Mouse (Mus musculus) lung, embryonic 16.5 days (tissue): ENCODE measurements around the gene 4930562C15Rik. TPM values are rescaled to one million over a fixed set of nuclear protein-coding genes. Genes with fewer than 3 reads are reported as not detected.
A peak's percentile ranks its signal among the peaks of the same experiment; 100 is the strongest.

ENCODE experiments used
- ATAC-seq: fragments of 200-750 bp; cut with Nextera tagmentation; 2 replicates; pipeline ENCODE4 v1.8.0; 2017; ENCODE audit warnings: low read depth, mild to moderate bottlenecking, moderate library complexity
- H3K27ac ChIP-seq: fragments of 300-500 bp; sonication (generic); 2 replicates; pipeline ENCODE4 v1.5.1; 2014; ENCODE audit warnings: mild to moderate bottlenecking, control low read depth, low read length
- H3K27me3 ChIP-seq: fragments of 300-500 bp; sonication (generic); 2 replicates; pipeline ENCODE4 v1.6.1; 2014; ENCODE audit warnings: low read depth, low read length, mixed read lengths; ENCODE audit not compliant: control insufficient read depth, insufficient read depth
- H3K36me3 ChIP-seq: fragments of 300-500 bp; sonication (generic); 2 replicates; pipeline ENCODE4 v1.6.1; 2014; ENCODE audit warnings: low read length; ENCODE audit not compliant: control insufficient read depth, insufficient read depth
- H3K4me1 ChIP-seq: fragments of 300-500 bp; sonication (generic); replicated peaks from 2 replicates; pipeline ENCODE4 v1.6.1; 2014; ENCODE audit warnings: low read length, mixed read lengths; ENCODE audit not compliant: control insufficient read depth, insufficient read depth
- H3K4me2 ChIP-seq: fragments of 300-500 bp; sonication (generic); 2 replicates; pipeline ENCODE4 v1.6.1; 2014; ENCODE audit warnings: low read depth, low read length, control low read depth
- H3K4me3 ChIP-seq: fragments of 300-500 bp; sonication (generic); 2 replicates; pipeline ENCODE4 v1.5.1; 2014; ENCODE audit warnings: mild to moderate bottlenecking, low read length, control low read depth
- H3K9ac ChIP-seq: fragments of 300-500 bp; sonication (generic); 2 replicates; pipeline ENCODE4 v1.6.1; 2014; ENCODE audit warnings: low read length, control low read depth
- H3K9me3 ChIP-seq: fragments of 300-500 bp; sonication (generic); 2 replicates; pipeline ENCODE4 v1.6.1; 2016; ENCODE audit warnings: low read length; ENCODE audit not compliant: control insufficient read depth
- WGBS: fragments of 180-500 bp; shearing (Covaris S2); extraction: QIAGEN DNeasy Blood & Tissue Kit; methylation state at CpG from one replicate; pipeline ENCODE4 v1.1.7; 2014; 5-methylcytosine and 5-hydroxymethylcytosine counted together
- polyA plus RNA-seq: library from polyadenylated mRNA; unstranded; fragments of >200 nt; fragmentation: Nextera tagmentation; extraction: Ambion mirVana; gene quantifications from 2 replicates; pipeline ENCODE4 v1.2.1, GENCODE M21; 2015

Gene 4930562C15Rik
- polyA plus RNA-seq, 1 experiment from 2014 or later = 0.62 TPM

- Histone ChIP-seq H3K9me3 (no peaks in the 10 kb centered on the region), H3K4me1 (peaks cover 9% of the 10 kb centered on the region), H3K27ac (peak overlapping the region; percentile 70), H3K4me2 (no peak overlapping the region), H3K36me3 (no peaks in the 10 kb centered on the region), H3K27me3 (no peaks in the 10 kb centered on the region), H3K9ac (no peak overlapping the region), H3K4me3 (no peak overlapping the region)
- 0 out of 2 replicates have a peak, but pooled peaks have one; percentile 16 for ATAC-seq
- WGBS = 58% methylated on average over 7 of the region's 7 CpGs
Measured at GRCm38 (mm10) chr16:4850361-4850760, 15.1 kb downstream of the 4930562C15Rik start.

GRCm38 (mm10) chr16:4850938-4851628 is 15.9 kb downstream of the 4930562C15Rik start:
- no peak overlapping the region for H3K4me3 ChIP-seq
- H3K4me1 ChIP-seq = peaks cover 9% of the 10 kb centered on the region
- H3K9ac ChIP-seq = no peak overlapping the region
- no peaks in the 10 kb centered on the region for H3K27me3 ChIP-seq
- 29% methylated on average over 5 of the region's 5 CpGs for WGBS
- H3K27ac ChIP-seq = peak overlapping the region; percentile 70
- no peak overlapping the region for H3K4me2 ChIP-seq
- no peaks in the 10 kb centered on the region for H3K9me3 ChIP-seq
- peak; percentile 85 for ATAC-seq
- H3K36me3 ChIP-seq = no peaks in the 10 kb centered on the region

- ATAC-seq = no peak
- Histone ChIP-seq H3K36me3 (no peaks in the 10 kb centered on the region), H3K4me3 (no peak overlapping the region), H3K27ac (no peak overlapping the region), H3K9me3 (no peaks in the 10 kb centered on the region), H3K9ac (no peak overlapping the region), H3K4me2 (no peak overlapping the region), H3K4me1 (peaks cover 9% of the 10 kb centered on the region), H3K27me3 (no peaks in the 10 kb centered on the region)
- WGBS = 25% methylated on average over 5 of the region's 5 CpGs
Measured at GRCm38 (mm10) chr16:4855046-4855650, 19.9 kb downstream of the 4930562C15Rik start.

- Histone ChIP-seq H3K36me3 (no peaks in the 10 kb centered on the region), H3K4me3 (no peak overlapping the region), H3K9ac (no peak overlapping the region), H3K4me1 (0 out of 2 replicates have a peak, but pooled peaks cover 3% of the 10 kb centered on the region), H3K27me3 (no peaks in the 10 kb centered on the region), H3K9me3 (no peaks in the 10 kb centered on the region), H3K27ac (no peak overlapping the region), H3K4me2 (no peak overlapping the region)
- 35% methylated on average over 10 of the region's 10 CpGs for WGBS
- no peak for ATAC-seq
Measured at GRCm38 (mm10) chr16:4861392-4861791, 26.2 kb downstream of the 4930562C15Rik start.

GRCm38 (mm10) chr16:4862863-4863483 is 27.8 kb downstream of the 4930562C15Rik start:
- Histone ChIP-seq H3K27ac (no peak overlapping the region), H3K4me3 (no peak overlapping the region), H3K4me1 (0 out of 2 replicates have a peak, but pooled peaks cover 3% of the 10 kb centered on the region), H3K4me2 (peak overlapping the region; percentile 12; the same call in 1 of the 2 replicates), H3K9ac (0 out of 2 replicates have a peak overlapping the region, but pooled peaks have one; percentile 13), H3K36me3 (no peaks in the 10 kb centered on the region), H3K9me3 (no peaks in the 10 kb centered on the region), H3K27me3 (no peaks in the 10 kb centered on the region)
- ATAC-seq = peak; percentile 95
- WGBS = 27% methylated on average over 9 of the region's 9 CpGs

- Histone ChIP-seq H3K4me2 (no peak overlapping the region), H3K9ac (no peak overlapping the region), H3K9me3 (no peaks in the 10 kb centered on the region), H3K36me3 (no peaks in the 10 kb centered on the region), H3K27me3 (no peaks in the 10 kb centered on the region), H3K4me1 (0 out of 2 replicates have a peak, but pooled peaks cover 3% of the 10 kb centered on the region), H3K27ac (no peak overlapping the region), H3K4me3 (no peak overlapping the region)
- 74% methylated on average over 8 of the region's 8 CpGs for WGBS
- ATAC-seq = no peak
Measured at GRCm38 (mm10) chr16:4863742-4864141, 28.5 kb downstream of the 4930562C15Rik start.

- no peaks in the 10 kb centered on the region for H3K27me3 ChIP-seq
- no peak overlapping the region for H3K27ac ChIP-seq
- ATAC-seq = no peak
- no peak overlapping the region for H3K9ac ChIP-seq
- H3K4me1 ChIP-seq = 0 out of 2 replicates have a peak, but pooled peaks cover 3% of the 10 kb centered on the region
- 40% methylated on average over 7 of the region's 7 CpGs for whole genome bisulfite sequencing
- peaks cover 8% of the 10 kb centered on the region; the same call in 1 of the 2 replicates for H3K36me3 ChIP-seq
- no peaks in the 10 kb centered on the region for H3K9me3 ChIP-seq
- no peak overlapping the region for H3K4me2 ChIP-seq
- H3K4me3 ChIP-seq = no peak overlapping the region
Measured at GRCm38 (mm10) chr16:4866101-4866695, 31.0 kb downstream of the 4930562C15Rik start.

GRCm38 (mm10) chr16:4870490-4870889 is 35.3 kb downstream of the 4930562C15Rik start:
- Histone ChIP-seq H3K27ac (no peak overlapping the region), H3K36me3 (peaks cover 14% of the 10 kb centered on the region), H3K27me3 (no peaks in the 10 kb centered on the region), H3K4me1 (peaks cover 9% of the 10 kb centered on the region), H3K4me3 (no peak overlapping the region), H3K4me2 (no peak overlapping the region), H3K9me3 (no peaks in the 10 kb centered on the region), H3K9ac (no peak overlapping the region)
- no peak for ATAC-seq
- 84% methylated on average over 5 of the region's 5 CpGs for WGBS

- H3K27ac ChIP-seq = peak overlapping the region; percentile 27; the same call in 1 of the 2 replicates
- no peaks in the 10 kb centered on the region for H3K27me3 ChIP-seq
- no peak overlapping the region for H3K9ac ChIP-seq
- ATAC-seq = 0 out of 2 replicates have a peak, but pooled peaks have one; percentile 18
- H3K36me3 ChIP-seq = peaks cover 14% of the 10 kb centered on the region
- H3K4me1 ChIP-seq = peaks cover 24% of the 10 kb centered on the region
- no peak overlapping the region for H3K4me2 ChIP-seq
- H3K4me3 ChIP-seq = no peak overlapping the region
- no peaks in the 10 kb centered on the region for H3K9me3 ChIP-seq
- WGBS = 52% methylated on average over 2 of the region's 2 CpGs
Measured at GRCm38 (mm10) chr16:4871926-4872325, 36.7 kb downstream of the 4930562C15Rik start.
